Mouse (Mus musculus) embryonic facial prominence, embryonic 13.5 days (tissue): ENCODE measurements around the gene Limk2. TPM values are rescaled to one million over a fixed set of nuclear protein-coding genes. Genes with fewer than 3 reads are reported as not detected.

Experiments
- polyA plus RNA-seq: library from polyadenylated mRNA; unstranded; fragments of >200 nt; fragmentation: Nextera tagmentation; extraction: Ambion mirVana; gene quantifications from 2 replicates; pipeline ENCODE4 v1.2.1, GENCODE M21; 2015

The Limk2 gene
- polyA plus RNA-seq, 1 experiment from 2014 or later, result 80.5 TPM

Other genes with a start within 250 kb of the Limk2 start
- 17.2 and 19.3 TPM in 2 replicates for gene Sfi1, start 215.7 kb downstream of the Limk2 start, polyA plus RNA-seq
- 59.4 and 70.6 TPM in 2 replicates for gene Eif4enif1, start 206.8 kb downstream of the Limk2 start, polyA plus RNA-seq
- gene Drg1, start 142.8 kb downstream of the Limk2 start, polyA plus RNA-seq, result 214 and 250 TPM in 2 replicates
- gene Patz1, start 120.3 kb downstream of the Limk2 start, polyA plus RNA-seq, result 52.0 and 52.7 TPM in 2 replicates
- gene Pik3ip1, start 78.8 kb downstream of the Limk2 start, polyA plus RNA-seq, result 12.8 and 14.6 TPM in 2 replicates
- 34.0 and 34.1 TPM in 2 replicates for gene Rnf185, start 43.2 kb upstream of the Limk2 start, polyA plus RNA-seq
- gene Pla2g3, start 79.1 kb upstream of the Limk2 start, polyA plus RNA-seq, result 0.51 and 0.60 TPM in 2 replicates
- 0.48 and 0.85 TPM in 2 replicates for gene Inpp5j, start 95.6 kb upstream of the Limk2 start, polyA plus RNA-seq
- gene Selenom, start 105.5 kb upstream of the Limk2 start, polyA plus RNA-seq, result 128 and 132 TPM in 2 replicates
- 43.9 and 46.1 TPM in 2 replicates for gene Smtn, start 131.4 kb upstream of the Limk2 start, polyA plus RNA-seq
- 35.7 and 38.6 TPM in 2 replicates for gene Morc2a, start 240.0 kb upstream of the Limk2 start, polyA plus RNA-seq